Mouse (Mus musculus) bone marrow, adult 2 months (tissue): ENCODE results near the gene Arid1a.

Experiments
- CTCF ChIP-seq: fragments of 200-500 bp; IDR thresholded peaks from 2 replicates; pipeline ENCODE4 v1.5.1; 2011; ENCODE audit warnings: low read length, control low read depth; ENCODE audit not compliant: control insufficient read depth, insufficient read depth
- POLR2A ChIP-seq: fragments of 200-500 bp; IDR thresholded peaks from 2 replicates; pipeline ENCODE4 v1.6.1; 2011; ENCODE audit warnings: low read depth, mild to moderate bottlenecking, control low read depth, low read length, borderline replicate concordance; ENCODE audit not compliant: control insufficient read depth

DNA sequence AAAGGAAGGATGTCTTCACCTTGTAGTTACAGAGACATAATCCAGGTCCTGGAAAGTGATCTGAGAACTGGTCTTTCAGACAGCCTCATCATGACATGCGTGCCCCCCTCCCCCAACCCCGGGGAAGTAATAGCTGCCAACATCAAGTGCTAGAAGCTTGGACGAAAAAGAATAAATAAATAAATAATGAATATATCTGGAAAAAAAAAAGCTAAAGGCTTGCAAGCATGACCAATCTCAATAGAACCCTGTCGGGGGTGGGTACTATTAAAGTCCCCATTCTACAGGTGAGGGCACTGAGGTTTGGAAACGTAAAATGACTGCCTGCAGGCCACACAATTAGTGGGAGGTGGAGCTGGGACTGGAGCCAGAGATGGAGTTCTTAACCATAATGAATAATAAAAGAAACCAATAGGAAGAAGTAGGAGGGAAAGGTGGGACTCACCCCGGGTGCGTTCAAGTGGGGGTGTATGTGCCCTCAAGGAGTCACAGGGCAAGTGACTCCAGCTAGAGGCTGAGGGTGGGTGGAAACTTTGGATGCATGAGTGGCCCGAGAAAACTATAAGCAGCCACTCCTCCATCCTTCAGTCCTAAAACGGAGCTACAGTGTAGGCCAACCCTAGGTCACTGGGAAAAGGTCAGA, 124.7 kb downstream of the Arid1a start:
- TF ChIP-seq CTCF (no peak), POLR2A (no peak)
